Mouse (Mus musculus): Measurements from ENCODE around the gene Mmgt2. TPM values are rescaled to one million over a fixed set of nuclear protein-coding genes. Genes with fewer than 3 reads are reported as not detected.

Gene Mmgt2
- polyA plus RNA-seq, 1 experiment from 2014 or later = 82.9 TPM

DNA sequence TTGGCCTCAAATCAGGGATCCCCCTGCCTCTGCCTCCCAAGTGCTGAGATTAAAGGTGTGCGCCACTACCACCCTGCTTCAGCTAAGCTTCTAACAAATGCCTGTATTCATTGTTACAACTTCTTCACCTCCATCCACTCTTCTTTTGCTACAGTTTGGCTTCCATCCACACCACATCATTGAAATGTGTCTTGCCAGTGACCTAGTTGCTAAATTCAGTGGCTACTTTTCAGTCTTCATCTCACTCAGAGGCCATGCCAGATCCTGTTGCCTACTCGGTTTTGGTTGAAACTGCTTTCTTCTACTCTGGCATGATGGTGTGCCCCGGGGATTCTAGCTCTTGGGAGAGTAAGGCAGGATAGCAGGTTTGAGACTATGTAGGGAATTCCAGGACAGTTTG lies 3.1 kb downstream of the Mmgt2 start:
- 94% methylated on average over 3 of the region's 3 CpGs for WGBS
- H3K4me3 ChIP-seq (ENCODE audit: low read length) = no peak overlapping the region
- H3K9ac ChIP-seq (ENCODE audit: low read depth, low read length) = no peak overlapping the region
- peaks cover 3% of the 10 kb centered on the region; the same call in 1 of the 2 replicates for H3K36me3 ChIP-seq (ENCODE audit: control insufficient read depth, insufficient read depth, low read length)
- no peak overlapping the region for H3K4me2 ChIP-seq (ENCODE audit: low read depth, low read length)
- no peaks in the 10 kb centered on the region for H3K9me3 ChIP-seq (ENCODE audit: control insufficient read depth, low read length)
- ATAC-seq = no peak
- H3K27me3 ChIP-seq (replicated peaks; ENCODE audit: control insufficient read depth, insufficient read depth, low read length) = no peaks in the 10 kb centered on the region
- H3K27ac ChIP-seq (ENCODE audit: low read length) = no peak overlapping the region
- H3K4me1 ChIP-seq (ENCODE audit: control insufficient read depth, insufficient read depth, low read length) = peaks cover 9% of the 10 kb centered on the region

DNA sequence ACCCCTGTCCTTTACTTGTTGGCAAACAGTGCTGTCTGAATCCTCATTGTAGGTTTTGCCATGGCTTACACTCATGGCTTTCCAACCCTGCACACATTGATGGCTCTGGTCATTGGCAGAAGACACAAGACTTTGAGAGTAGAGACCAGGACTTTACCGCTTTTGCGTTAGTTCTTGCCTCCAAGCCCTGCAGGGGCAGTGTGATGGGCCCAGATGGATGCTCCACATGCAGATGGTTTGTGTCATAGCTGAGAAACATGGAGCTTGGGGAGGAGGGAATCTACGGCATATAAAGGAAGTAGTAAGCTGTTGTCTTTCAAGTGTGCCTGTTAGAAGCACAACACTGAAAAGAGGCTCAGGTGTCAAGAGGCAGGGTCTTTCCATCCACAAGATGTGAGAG lies 3.6 kb downstream of the Mmgt2 start:
- Histone ChIP-seq H3K27ac (ENCODE audit: low read length) (no peak overlapping the region), H3K36me3 (ENCODE audit: control insufficient read depth, insufficient read depth, low read length) (peaks cover 3% of the 10 kb centered on the region; the same call in 1 of the 2 replicates), H3K9me3 (ENCODE audit: control insufficient read depth, low read length) (no peaks in the 10 kb centered on the region), H3K4me3 (ENCODE audit: low read length) (no peak overlapping the region), H3K27me3 (replicated peaks; ENCODE audit: control insufficient read depth, insufficient read depth, low read length) (no peaks in the 10 kb centered on the region), H3K9ac (ENCODE audit: low read depth, low read length) (no peak overlapping the region), H3K4me2 (ENCODE audit: low read depth, low read length) (no peak overlapping the region), H3K4me1 (ENCODE audit: control insufficient read depth, insufficient read depth, low read length) (peaks cover 6% of the 10 kb centered on the region; the same call in 1 of the 2 replicates)
- WGBS = 83% methylated on average over 3 of the region's 3 CpGs
- no peak for ATAC-seq

DNA sequence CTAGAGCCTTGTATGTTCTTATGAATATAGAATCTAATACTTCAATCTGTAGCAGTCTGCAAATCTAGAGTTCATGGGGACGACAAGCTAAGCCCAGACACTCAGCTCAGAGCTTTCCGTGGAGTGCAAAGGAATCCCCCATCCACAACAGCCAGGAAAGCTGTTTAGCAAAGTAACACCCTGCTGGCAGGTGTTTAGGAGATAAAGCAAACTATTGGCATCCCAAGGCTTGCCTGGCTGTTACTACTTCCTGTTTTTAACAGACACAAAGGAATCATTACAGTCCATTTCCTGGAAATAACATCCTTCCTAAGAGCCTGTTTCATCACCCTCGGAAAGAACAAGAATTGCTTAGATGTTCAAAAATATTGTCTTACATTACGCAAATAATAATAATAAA lies 12.4 kb downstream of the Mmgt2 start:
- H3K4me3 ChIP-seq (ENCODE audit: low read length) = no peak overlapping the region
- no peak overlapping the region for H3K4me2 ChIP-seq (ENCODE audit: low read depth, low read length)
- no peak overlapping the region for H3K9ac ChIP-seq (ENCODE audit: low read depth, low read length)
- no peak for ATAC-seq
- peaks cover 5% of the 10 kb centered on the region; the same call in 1 of the 2 replicates for H3K36me3 ChIP-seq (ENCODE audit: control insufficient read depth, insufficient read depth, low read length)
- no peaks in the 10 kb centered on the region for H3K4me1 ChIP-seq (ENCODE audit: control insufficient read depth, insufficient read depth, low read length)
- no peaks in the 10 kb centered on the region for H3K27me3 ChIP-seq (replicated peaks; ENCODE audit: control insufficient read depth, insufficient read depth, low read length)
- 60% methylated on average over 4 of the region's 4 CpGs for WGBS
- no peak overlapping the region for H3K27ac ChIP-seq (ENCODE audit: low read length)
- no peaks in the 10 kb centered on the region for H3K9me3 ChIP-seq (ENCODE audit: control insufficient read depth, low read length)

DNA sequence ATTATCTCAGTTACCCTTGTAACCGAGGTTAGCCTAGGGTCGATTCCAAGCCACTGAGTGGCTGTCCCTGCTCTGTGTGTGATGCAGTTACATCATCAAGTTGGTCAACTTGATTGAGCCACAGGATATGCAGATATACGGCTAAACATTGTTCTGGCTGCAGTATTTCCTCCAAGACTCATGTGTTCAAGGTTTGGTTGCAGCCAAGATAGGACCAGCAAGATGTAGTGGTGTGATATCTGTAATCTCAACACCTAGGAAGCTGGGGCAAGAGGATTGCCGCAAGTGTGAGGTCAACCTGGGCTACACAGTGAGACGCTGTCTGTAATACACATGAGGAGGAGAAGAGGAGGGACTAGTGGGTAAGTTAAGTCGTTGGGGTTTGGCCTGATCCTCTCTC lies 15.8 kb downstream of the Mmgt2 start:
- Histone ChIP-seq H3K4me2 (ENCODE audit: low read depth, low read length) (no peak overlapping the region), H3K36me3 (ENCODE audit: control insufficient read depth, insufficient read depth, low read length) (peaks cover 5% of the 10 kb centered on the region; the same call in 1 of the 2 replicates), H3K9me3 (ENCODE audit: control insufficient read depth, low read length) (no peaks in the 10 kb centered on the region), H3K4me1 (ENCODE audit: control insufficient read depth, insufficient read depth, low read length) (no peaks in the 10 kb centered on the region), H3K27me3 (replicated peaks; ENCODE audit: control insufficient read depth, insufficient read depth, low read length) (no peaks in the 10 kb centered on the region), H3K27ac (ENCODE audit: low read length) (no peak overlapping the region), H3K9ac (ENCODE audit: low read depth, low read length) (no peak overlapping the region), H3K4me3 (ENCODE audit: low read length) (no peak overlapping the region)
- no peak for ATAC-seq
- 79% methylated on average over 6 of the region's 6 CpGs for WGBS

DNA sequence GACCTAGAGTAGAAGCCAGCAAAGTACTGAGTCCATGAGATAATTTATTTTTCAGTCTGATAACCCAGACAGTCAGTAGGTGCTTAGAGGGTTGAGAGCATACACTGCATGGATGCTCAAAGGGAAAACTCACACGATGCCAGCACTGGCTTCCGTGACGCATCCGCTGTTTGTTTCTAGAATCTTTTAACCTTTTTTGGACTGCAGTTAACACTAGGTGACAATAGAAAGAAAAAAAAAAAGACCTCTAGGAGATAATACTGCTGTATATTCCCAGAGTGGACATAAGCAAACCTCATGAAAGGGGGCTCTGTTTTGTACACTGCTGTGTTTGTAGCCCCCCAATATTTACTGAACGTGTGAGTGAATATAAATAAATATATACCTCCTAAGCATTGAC lies 20.5 kb downstream of the Mmgt2 start:
- no peaks in the 10 kb centered on the region; the same call in 1 of the 2 replicates for H3K36me3 ChIP-seq (ENCODE audit: control insufficient read depth, insufficient read depth, low read length)
- 85% methylated on average over 5 of the region's 5 CpGs for WGBS
- no peak overlapping the region for H3K4me3 ChIP-seq (ENCODE audit: low read length)
- H3K27ac ChIP-seq (ENCODE audit: low read length) = no peak overlapping the region
- no peak overlapping the region for H3K9ac ChIP-seq (ENCODE audit: low read depth, low read length)
- H3K27me3 ChIP-seq (replicated peaks; ENCODE audit: control insufficient read depth, insufficient read depth, low read length) = no peaks in the 10 kb centered on the region
- no peak overlapping the region for H3K4me2 ChIP-seq (ENCODE audit: low read depth, low read length)
- H3K9me3 ChIP-seq (ENCODE audit: control insufficient read depth, low read length) = no peaks in the 10 kb centered on the region
- 0 out of 2 replicates have a peak, but pooled peaks cover 4% of the 10 kb centered on the region for H3K4me1 ChIP-seq (ENCODE audit: control insufficient read depth, insufficient read depth, low read length)
- ATAC-seq = no peak

DNA sequence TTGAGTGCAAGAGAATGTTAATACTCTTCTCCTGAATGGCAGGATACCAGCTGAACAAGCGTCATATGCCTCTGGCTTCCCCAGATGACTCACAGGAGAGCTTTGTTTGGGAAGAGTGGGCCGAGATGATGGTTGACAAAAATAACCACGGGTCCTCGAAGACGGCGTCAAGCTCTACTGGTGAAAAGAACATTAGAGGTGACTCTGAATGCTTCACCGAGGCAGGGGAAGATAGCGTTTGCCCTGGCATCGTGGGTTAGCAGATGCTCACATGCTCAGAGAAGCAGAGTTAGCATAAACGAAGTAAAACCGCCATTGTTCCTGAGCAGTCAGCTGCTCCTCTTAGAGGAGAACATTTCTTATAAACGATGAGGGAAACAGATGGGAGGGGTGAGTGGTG lies 21.0 kb downstream of the Mmgt2 start:
- WGBS = 53% methylated on average over 12 of the region's 12 CpGs
- H3K36me3 ChIP-seq (ENCODE audit: control insufficient read depth, insufficient read depth, low read length) = no peaks in the 10 kb centered on the region; the same call in 1 of the 2 replicates

DNA sequence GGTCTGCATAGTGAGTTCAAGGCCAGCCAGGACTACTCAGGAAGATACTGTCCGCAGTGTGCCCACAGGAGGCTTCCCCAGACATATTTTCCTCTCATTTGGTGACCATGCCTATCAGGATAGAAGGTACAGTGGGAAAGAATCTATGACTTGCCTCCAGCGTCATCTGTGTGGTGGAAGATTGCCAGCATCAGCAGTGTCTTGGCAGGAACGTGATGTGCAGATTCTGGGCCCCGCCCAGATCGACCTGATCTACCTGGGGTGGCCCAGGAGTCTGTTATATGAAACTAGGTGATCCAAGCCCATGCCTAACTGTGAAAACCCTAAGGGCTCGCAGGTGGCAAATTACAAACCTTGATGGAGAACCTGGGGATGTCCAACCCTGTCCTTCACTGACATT lies 21.5 kb downstream of the Mmgt2 start:
- Histone ChIP-seq H3K4me3 (ENCODE audit: low read length) (no peak overlapping the region), H3K9me3 (ENCODE audit: control insufficient read depth, low read length) (no peaks in the 10 kb centered on the region), H3K4me2 (ENCODE audit: low read depth, low read length) (no peak overlapping the region), H3K27me3 (replicated peaks; ENCODE audit: control insufficient read depth, insufficient read depth, low read length) (no peaks in the 10 kb centered on the region), H3K27ac (ENCODE audit: low read length) (no peak overlapping the region), H3K9ac (ENCODE audit: low read depth, low read length) (no peak overlapping the region), H3K36me3 (ENCODE audit: control insufficient read depth, insufficient read depth, low read length) (no peaks in the 10 kb centered on the region; the same call in 1 of the 2 replicates), H3K4me1 (ENCODE audit: control insufficient read depth, insufficient read depth, low read length) (0 out of 2 replicates have a peak, but pooled peaks cover 4% of the 10 kb centered on the region)
- WGBS = 79% methylated on average over 6 of the region's 6 CpGs
- ATAC-seq = no peak

More for the DNA sequence above, 21.0 kb downstream of the Mmgt2 start:
- Histone ChIP-seq H3K9me3 (ENCODE audit: control insufficient read depth, low read length) (no peaks in the 10 kb centered on the region), H3K27me3 (replicated peaks; ENCODE audit: control insufficient read depth, insufficient read depth, low read length) (no peaks in the 10 kb centered on the region), H3K4me3 (ENCODE audit: low read length) (no peak overlapping the region), H3K9ac (ENCODE audit: low read depth, low read length) (no peak overlapping the region), H3K4me2 (ENCODE audit: low read depth, low read length) (no peak overlapping the region), H3K27ac (ENCODE audit: low read length) (no peak overlapping the region), H3K4me1 (ENCODE audit: control insufficient read depth, insufficient read depth, low read length) (0 out of 2 replicates have a peak, but pooled peaks cover 4% of the 10 kb centered on the region)
- no peak for ATAC-seq

DNA sequence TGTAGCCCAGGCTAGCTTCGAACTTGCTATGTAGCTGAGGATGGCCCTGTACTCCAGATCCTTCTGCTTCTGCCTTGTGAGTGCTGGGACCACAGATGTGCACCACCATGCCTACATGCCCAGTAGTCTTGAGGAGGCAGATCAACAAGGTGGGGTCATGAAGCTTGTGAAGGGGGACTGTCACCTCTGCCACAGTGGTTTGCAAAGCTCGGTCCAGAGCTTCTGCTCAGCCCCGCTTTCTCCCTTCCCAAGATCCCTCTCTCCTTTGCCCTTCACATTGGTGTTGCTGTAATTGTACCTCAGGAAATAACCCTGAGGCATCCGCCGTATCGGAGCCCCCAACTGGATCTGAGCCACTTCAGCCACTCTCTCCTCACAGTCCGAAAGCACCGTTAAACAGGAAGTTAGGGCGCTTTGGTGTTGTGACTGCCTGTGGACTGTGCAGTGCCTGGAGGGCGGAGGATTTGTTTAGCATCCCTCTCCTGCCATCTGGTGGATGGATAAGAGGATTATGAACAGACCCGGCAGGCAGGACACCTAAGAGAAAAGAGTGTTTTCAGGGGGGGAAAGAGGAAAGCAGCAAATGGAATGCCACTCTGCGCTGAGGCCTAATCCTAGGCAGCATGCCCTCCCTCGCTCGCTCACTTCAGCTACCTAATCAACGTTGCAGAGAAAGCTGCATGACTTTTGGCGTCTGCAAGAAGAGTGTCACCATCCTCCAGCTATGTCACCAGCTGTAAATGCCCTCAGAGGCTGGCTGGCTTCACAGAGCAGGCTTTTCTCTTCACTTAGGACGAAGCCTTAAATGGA lies 27.2 kb downstream of the Mmgt2 start:
- WGBS = 21% methylated on average over 17 of the region's 17 CpGs
- Histone ChIP-seq H3K9me3 (ENCODE audit: control insufficient read depth, low read length) (no peaks in the 10 kb centered on the region), H3K27ac (ENCODE audit: low read length) (no peak overlapping the region), H3K4me2 (ENCODE audit: low read depth, low read length) (peak overlapping the region; percentile 49), H3K36me3 (ENCODE audit: control insufficient read depth, insufficient read depth, low read length) (no peaks in the 10 kb centered on the region), H3K27me3 (replicated peaks; ENCODE audit: control insufficient read depth, insufficient read depth, low read length) (no peaks in the 10 kb centered on the region), H3K4me1 (ENCODE audit: control insufficient read depth, insufficient read depth, low read length) (no peaks in the 10 kb centered on the region; the same call in 1 of the 2 replicates), H3K4me3 (ENCODE audit: low read length) (peak overlapping the region; percentile 13; the same call in 1 of the 2 replicates), H3K9ac (ENCODE audit: low read depth, low read length) (peak overlapping the region; percentile 56; the same call in 1 of the 2 replicates)
- peak; percentile 93 for ATAC-seq

DNA sequence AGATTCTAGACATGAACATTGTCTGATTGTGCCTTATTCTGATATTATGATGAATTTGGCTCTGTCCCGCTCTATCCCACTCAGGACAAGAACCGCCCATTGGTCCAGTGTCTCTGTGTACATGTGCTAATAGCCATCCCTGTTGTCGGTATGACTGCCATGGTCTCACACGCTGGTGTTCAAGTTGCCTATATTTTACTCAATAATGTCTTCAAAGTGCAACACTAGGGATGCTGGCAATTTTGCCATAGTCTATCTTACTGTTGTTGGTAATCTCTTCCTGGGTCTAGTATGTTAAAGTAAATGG lies 27.8 kb downstream of the Mmgt2 start:
- ATAC-seq = no peak
- WGBS = 90% methylated on average over 4 of the region's 4 CpGs
- H3K27ac ChIP-seq (ENCODE audit: low read length) = no peak overlapping the region
- no peaks in the 10 kb centered on the region for H3K9me3 ChIP-seq (ENCODE audit: control insufficient read depth, low read length)
- no peaks in the 10 kb centered on the region for H3K27me3 ChIP-seq (replicated peaks; ENCODE audit: control insufficient read depth, insufficient read depth, low read length)
- H3K4me1 ChIP-seq (ENCODE audit: control insufficient read depth, insufficient read depth, low read length) = no peaks in the 10 kb centered on the region; the same call in 1 of the 2 replicates
- H3K36me3 ChIP-seq (ENCODE audit: control insufficient read depth, insufficient read depth, low read length) = no peaks in the 10 kb centered on the region
- H3K4me2 ChIP-seq (ENCODE audit: low read depth, low read length) = no peak overlapping the region
- no peak overlapping the region for H3K4me3 ChIP-seq (ENCODE audit: low read length)
- H3K9ac ChIP-seq (ENCODE audit: low read depth, low read length) = no peak overlapping the region
